In genomic region chr1:59608125-59608762, GRCm38 (mm10) we compare ENCODE assay signal across 18 mouse cellular contexts.
A peak's percentile ranks its signal among the peaks of the same experiment; 100 is the strongest.
DNase-seq lines count a peak whose midpoint lies in the region; ATAC-seq lines count a peak whose summit lies in the region.
"Had no signal": no experiment of that assay in that cellular context is flagged by ENCODE, and none has a peak within 500 bp of the region (broad histone marks: within the 10 kb centered on the region; RNA-seq: fewer than 3 reads in every experiment).

No protein-coding gene starts in this region.

- no peaks in the 10 kb centered on the region for H3K27me3 ChIP-seq in hindbrain, embryonic 11.5 days (ENCODE audit: control insufficient read depth, insufficient read depth, low read length)
- H3K27me3 ChIP-seq: embryonic facial prominence, embryonic 12.5 days had no signal

- DNase-seq in 416B (ENCODE audit: low read depth) = peak; percentile 45
- DNase-seq in CD4-positive helper T cell, adult 2 months (ENCODE audit: low read depth, low spot score) = peak; percentile 78
- DNase-seq in T-cell, adult 2 months (ENCODE audit: low spot score) = peak; percentile 38
- DNase-seq in gastrocnemius, adult 18-20 months (ENCODE audit: low spot score) = no peak
- DNase-seq in lung, postnatal 36 days = no peak
- no peak for DNase-seq in hindbrain, embryonic 11.5 days (ENCODE audit: low spot score)
- DNase-seq: cerebellum, postnatal 14 days; forebrain, postnatal 0 days; gastrocnemius, postnatal 10 days; heart, postnatal 4 days; kidney, postnatal 14 days; layer of hippocampus, adult 9-11 months; liver; spleen, adult 18-20 months had no signal

- no peaks in the 10 kb centered on the region for H3K36me3 ChIP-seq in hindbrain, embryonic 11.5 days (ENCODE audit: control insufficient read depth, insufficient read depth, low read length)
- H3K36me3 ChIP-seq: embryonic facial prominence, embryonic 12.5 days; heart, embryonic 10.5 days had no signal

- no peak overlapping the region for H3K4me2 ChIP-seq in hindbrain, embryonic 11.5 days (replicated peaks; ENCODE audit: low read depth, low read length)
- H3K4me2 ChIP-seq: embryonic facial prominence, embryonic 12.5 days; lung, embryonic 14.5 days had no signal

- WGBS in hindbrain, embryonic 11.5 days = 81% methylated on average over 7 of the region's 7 CpGs

- H3K9ac ChIP-seq in hindbrain, embryonic 11.5 days (ENCODE audit: low read depth, low read length) = no peak overlapping the region
- H3K9ac ChIP-seq: embryonic facial prominence, embryonic 12.5 days; forebrain, postnatal 0 days; lung, embryonic 14.5 days had no signal

- H3K9me3 ChIP-seq in hindbrain, embryonic 11.5 days (ENCODE audit: control insufficient read depth, low read length) = no peaks in the 10 kb centered on the region
- H3K9me3 ChIP-seq: embryonic facial prominence, embryonic 12.5 days; heart, embryonic 10.5 days had no signal

- no peak overlapping the region for H3K4me3 ChIP-seq in hindbrain, embryonic 11.5 days (ENCODE audit: low read depth, low read length)
- H3K4me3 ChIP-seq: embryonic facial prominence, embryonic 12.5 days; heart, embryonic 10.5 days had no signal

- H3K27ac ChIP-seq in hindbrain, embryonic 11.5 days (ENCODE audit: low read depth, low read length) = no peak overlapping the region
- H3K27ac ChIP-seq: embryonic facial prominence, embryonic 12.5 days had no signal

- H3K4me1 ChIP-seq in hindbrain, embryonic 11.5 days (replicated peaks; ENCODE audit: control insufficient read depth, insufficient read depth, low read length) = no peaks in the 10 kb centered on the region
- H3K4me1 ChIP-seq: embryonic facial prominence, embryonic 12.5 days had no signal

- ATAC-seq in megakaryocyte progenitor cell, adult 5-6 weeks (replicated peaks; ENCODE audit: poor library complexity) = peak; percentile 29; the same call in 1 of the 2 replicates
- no peak for ATAC-seq in hindbrain, embryonic 11.5 days (ENCODE audit: low FRiP score)
- ATAC-seq: forebrain, postnatal 0 days had no signal

Comparison
In these comparisons a context has a peak if more than half of its experiments do, and no peak if none do; other contexts are left out.
1. DNase-seq: peak in 416B (single experiment), CD4-positive helper T cell, adult 2 months (single experiment) and T-cell, adult 2 months (single experiment); none in gastrocnemius, adult 18-20 months (single experiment), lung, postnatal 36 days (single experiment) and hindbrain, embryonic 11.5 days (single experiment).